Mouse (Mus musculus): Measurements from ENCODE around the gene Ufd1. TPM values are rescaled to one million over a fixed set of nuclear protein-coding genes. Genes with fewer than 3 reads are reported as not detected.

Gene Ufd1
- total RNA-seq (2023), result 100 to 1,000 TPM; 107 to 114 TPM

GRCm38 (mm10) chr16:18811468-18812384 lies at the start of gene Ufd1, which contains the start of gene Cdc45:
TSS of gene Ufd1 (plus strand) at chr16:18811779.
TSS of gene Cdc45 (minus strand) at chr16:18811987.

GRCm38 (mm10) chr16:18776556-18777100 lies 35.0 kb upstream of the Ufd1 start, which contains the start of gene Cldn5:
TSS of gene Cldn5 (plus strand) at chr16:18776847.

GRCm38 (mm10) chr16:18836468-18837208 lies 25.1 kb downstream of the Ufd1 start, which contains the start of the genes 2510002D24Rik and Gm28539:
TSS of gene 2510002D24Rik (plus strand) at chr16:18836578.
TSS of gene Gm28539 (plus strand) at chr16:18836584.

DNA sequence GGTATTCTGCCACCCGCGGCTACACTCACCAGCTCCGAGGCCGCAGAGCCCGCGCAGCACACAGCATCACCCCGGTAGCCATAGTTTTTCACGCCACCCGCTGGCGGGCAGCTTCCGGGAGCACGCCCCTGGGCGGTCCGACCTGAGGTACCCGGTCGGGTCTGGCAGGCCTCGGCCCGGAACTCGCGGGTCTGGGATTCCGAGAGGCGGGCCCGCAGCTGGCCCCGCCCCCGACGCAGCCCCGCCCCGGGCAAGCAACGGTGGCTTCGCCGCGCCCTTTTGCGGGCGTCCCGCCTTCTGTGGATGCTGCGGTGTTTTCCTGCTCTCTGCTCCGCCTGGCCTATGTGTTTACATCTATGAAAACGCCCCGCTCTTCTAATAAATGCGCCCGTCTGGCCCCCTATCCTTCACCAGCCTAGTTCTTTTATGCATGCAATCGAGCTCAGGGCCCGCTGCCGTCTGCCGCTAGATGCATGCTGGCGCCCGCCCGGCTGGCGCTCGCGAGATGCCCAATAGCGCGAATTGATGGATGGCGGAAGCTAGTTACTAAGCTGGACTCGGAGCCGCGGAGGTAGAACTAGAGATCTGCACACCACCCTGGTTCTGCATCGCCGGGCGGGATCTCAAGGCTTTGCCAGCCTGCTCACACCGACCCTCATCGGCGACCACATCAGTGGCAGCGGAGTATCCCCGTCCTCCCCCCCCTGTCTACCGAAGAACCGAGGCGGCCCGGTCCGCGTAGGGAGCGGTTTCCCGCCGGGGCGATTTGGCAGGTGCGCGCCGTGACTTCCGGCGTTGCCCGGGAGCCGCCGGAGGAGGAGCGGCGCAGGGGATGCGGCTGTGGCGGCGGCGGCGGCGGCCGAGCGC lies 65.1 kb downstream of the Ufd1 start, which contains the start of the genes Mrpl40 and Hira:
TSS of gene Mrpl40 (minus strand) at position 421 of the 867 bp plus-strand sequence.
TSS of gene Hira (plus strand) at position 596 of the 867 bp plus-strand sequence.

Other genes starting within 250 kb of the Ufd1 start
- gene Tbx1, start 221.1 kb upstream of the Ufd1 start, total RNA-seq (2023), result not detected
- gene Gp1bb, start 189.4 kb upstream of the Ufd1 start, total RNA-seq (2023), result not detected
- gene Gm49601, start 185.4 kb upstream of the Ufd1 start, total RNA-seq (2023), result not detected
- gene Sept5, start 181.8 kb upstream of the Ufd1 start, total RNA-seq (2023), result under 1 TPM; 0.21 to 0.26 TPM
- not detected for gene Cldn5, start 34.9 kb upstream of the Ufd1 start, total RNA-seq (2023)
- gene Cdc45, start 208 bp downstream of the Ufd1 start, total RNA-seq (2023), result 1 to 10 TPM; 4.3 to 6.8 TPM
- 10 to 100 TPM; 54.9 to 59.3 TPM for gene 2510002D24Rik, start 24.8 kb downstream of the Ufd1 start, total RNA-seq (2023)
- gene Gm28539, start 24.8 kb downstream of the Ufd1 start, total RNA-seq (2023), result 1 to 10 TPM in 1 of 2 experiments, not detected in 1; 4.9 TPM
- gene Mrpl40, start 65.1 kb downstream of the Ufd1 start, total RNA-seq (2023), result 10 to 100 TPM; 37.1 to 41.2 TPM
- 100 to 1,000 TPM in 1 of 2 experiments, 10 to 100 TPM in 1; 84.5 to 111 TPM for gene Hira, start 65.3 kb downstream of the Ufd1 start, total RNA-seq (2023)